Mouse (Mus musculus) induced T-regulatory cell, adult 2 months (primary cell): Measurements from ENCODE around the gene Slc9b1.

Source experiments
- DNase-seq: peaks from one replicate; pipeline ENCODE4 v3.0.0-alpha.2; 2012; ENCODE audit warnings: low read depth

Slc9b1 gene

GRCm38 (mm10) chr3:135437758-135438495 is 90.1 kb downstream of the Slc9b1 start, which contains the start of gene Ube2d3:
Gene Ube2d3, plus strand, starts transcription at chr3:135438149.
- DNase-seq, result peak; percentile 99

- peak; percentile 95 for DNase-seq
These were observed 90.7 kb downstream of the Slc9b1 start for GRCm38 (mm10) chr3:135438531-135438912.

- DNase-seq, result peak; percentile 94
These were observed 91.2 kb downstream of the Slc9b1 start for GRCm38 (mm10) chr3:135438913-135439531.

GRCm38 (mm10) chr3:135439651-135440050 is 91.8 kb downstream of the Slc9b1 start:
- no peak for DNase-seq

- DNase-seq, result peak; percentile 89
These were observed 92.4 kb downstream of the Slc9b1 start for GRCm38 (mm10) chr3:135440221-135440620.

GRCm38 (mm10) chr3:135440621-135441020 is 92.8 kb downstream of the Slc9b1 start:
- no peak for DNase-seq

GRCm38 (mm10) chr3:135444930-135445329 is 97.1 kb downstream of the Slc9b1 start:
- no peak for DNase-seq
